Mouse (Mus musculus): Measurements from ENCODE around the gene Rfxank.

GRCm38 (mm10) chr8:70179082-70179481 lies 40.1 kb upstream of the Rfxank start:
- TF ChIP-seq POLR2A (IDR thresholded peaks at IDR 0.05; ENCODE audit: borderline replicate concordance, low read depth, low read length) = no peak
- TF ChIP-seq CTCF (IDR thresholded peaks at IDR 0.05; ENCODE audit: low read depth, low read length) = no peak
